Mouse (Mus musculus): ENCODE data around the gene Svs5. TPM values are rescaled to one million over a fixed set of nuclear protein-coding genes. Genes with fewer than 3 reads are reported as not detected.

Svs5 gene
- total RNA-seq, 1 experiment from 2014 or later, result not detected

DNA sequence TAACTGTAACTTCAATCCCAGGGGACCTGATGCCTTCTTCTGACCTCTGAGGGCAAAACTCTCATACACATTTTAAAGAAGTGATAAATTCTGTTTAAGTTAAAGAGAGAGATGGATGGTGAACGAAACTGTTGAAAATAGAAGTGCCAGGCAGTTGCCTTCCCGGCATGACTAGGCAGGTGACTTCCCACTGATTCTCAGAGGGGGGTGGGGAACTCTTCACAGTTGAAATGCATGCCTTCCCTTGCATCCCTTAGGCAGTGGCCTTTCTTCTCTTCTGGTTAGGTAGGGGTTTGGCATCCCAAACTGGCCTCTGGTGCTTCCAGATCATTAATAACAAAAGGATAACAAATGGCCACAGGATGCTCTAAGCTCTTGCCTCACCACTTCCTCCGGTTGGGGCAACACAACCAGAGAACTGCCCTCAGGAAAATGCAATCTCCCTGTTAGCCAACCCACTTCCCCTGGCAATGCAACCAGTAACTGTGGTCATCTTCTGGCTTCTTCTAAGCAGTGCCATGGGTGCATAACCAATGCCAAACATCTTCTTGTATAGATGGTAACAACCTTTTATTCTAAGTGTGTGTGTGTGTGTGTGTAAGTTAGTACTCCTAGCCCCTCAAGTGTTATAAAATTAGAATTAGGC is 40.0 kb downstream of the Svs5 start:
- peak; percentile 91 for ATAC-seq (replicated peaks; ENCODE audit: insufficient number of reproducible peaks, low FRiP score, low TSS enrichment, poor library complexity, severe bottlenecking)

DNA sequence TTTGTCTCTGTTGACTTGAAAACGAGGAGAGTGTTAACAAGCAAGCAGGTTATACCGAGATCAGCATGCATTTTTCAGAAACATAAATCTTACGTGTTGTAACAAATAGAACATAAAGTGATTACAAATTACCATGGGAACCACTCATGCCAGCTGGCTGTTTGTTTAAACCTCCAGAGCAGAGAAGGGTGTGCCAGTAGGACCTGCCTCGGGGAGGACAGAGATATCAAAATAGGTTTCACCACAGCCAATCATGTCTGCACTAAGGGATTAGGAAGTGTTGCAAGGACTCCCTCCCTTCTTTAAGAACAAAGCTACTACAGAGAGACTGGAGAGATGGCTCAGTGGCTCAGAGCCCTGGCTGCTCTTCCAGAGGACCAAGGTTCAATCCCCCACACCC is 40.6 kb downstream of the Svs5 start:
- ATAC-seq (replicated peaks; ENCODE audit: insufficient number of reproducible peaks, low FRiP score, low TSS enrichment, poor library complexity, severe bottlenecking), result no peak

DNA sequence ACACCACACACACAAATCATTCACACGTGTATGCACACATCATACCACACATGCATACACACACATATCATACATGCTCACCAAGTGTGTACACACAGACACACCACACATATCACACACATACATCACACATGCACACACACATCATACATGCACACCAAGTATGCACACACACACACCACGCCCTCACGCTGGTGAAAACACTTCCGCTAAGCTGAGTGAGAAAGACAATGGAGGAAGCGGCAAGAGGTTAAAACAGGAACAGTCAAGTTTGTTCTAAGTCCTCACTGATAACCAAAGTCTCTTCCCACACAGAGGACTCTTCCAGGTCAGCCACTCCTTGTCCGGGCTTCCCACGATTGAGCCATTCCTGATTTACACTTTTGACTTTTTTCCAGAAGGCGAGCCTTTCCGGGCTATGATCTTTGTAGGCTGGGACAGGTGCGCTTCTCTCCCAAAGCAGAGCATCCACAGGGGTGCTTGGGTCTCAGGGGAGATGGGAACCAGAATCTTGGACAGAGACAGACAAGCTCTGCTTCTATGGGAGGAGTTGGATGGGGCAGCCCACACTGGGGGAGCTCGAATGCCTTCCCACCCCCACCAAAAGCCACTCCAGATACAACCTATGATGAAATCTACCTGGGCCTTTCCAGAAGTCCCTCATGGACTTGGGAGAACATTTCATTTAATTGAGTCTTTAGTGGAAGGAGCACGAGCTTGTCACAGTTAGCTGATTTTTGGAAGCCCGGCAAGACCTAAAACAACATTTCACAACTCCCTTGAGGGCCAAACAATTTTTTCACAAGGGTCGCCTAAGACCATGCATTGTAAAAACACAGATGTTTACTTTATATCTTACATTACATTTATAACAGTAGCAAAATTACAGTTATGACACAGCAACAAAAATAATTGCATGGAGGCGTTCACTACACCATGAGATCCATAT is 45.2 kb downstream of the Svs5 start:
- ATAC-seq (replicated peaks; ENCODE audit: insufficient number of reproducible peaks, low FRiP score, low TSS enrichment, poor library complexity, severe bottlenecking), result peak; percentile 59

DNA sequence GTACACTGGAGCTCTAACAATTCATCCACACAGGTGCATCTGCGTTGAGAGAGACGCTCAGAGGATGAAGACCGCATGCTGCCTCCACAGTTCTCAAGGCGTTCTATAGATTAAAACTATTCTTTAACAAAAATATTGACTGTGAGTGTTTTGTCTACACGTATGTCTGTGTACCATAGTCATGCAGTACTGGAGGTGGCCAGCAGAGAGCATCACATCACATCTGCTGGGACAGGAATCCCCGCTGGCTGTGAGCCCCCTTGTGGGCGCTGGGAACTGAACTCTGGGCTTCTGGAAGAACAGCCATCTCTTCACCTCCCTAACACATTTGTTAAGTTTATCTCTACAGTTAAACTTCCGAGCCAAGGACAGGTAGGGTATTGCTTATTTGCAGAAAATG is 49.2 kb downstream of the Svs5 start:
- no peak for ATAC-seq (replicated peaks; ENCODE audit: insufficient number of reproducible peaks, low FRiP score, low TSS enrichment, poor library complexity, severe bottlenecking)

DNA sequence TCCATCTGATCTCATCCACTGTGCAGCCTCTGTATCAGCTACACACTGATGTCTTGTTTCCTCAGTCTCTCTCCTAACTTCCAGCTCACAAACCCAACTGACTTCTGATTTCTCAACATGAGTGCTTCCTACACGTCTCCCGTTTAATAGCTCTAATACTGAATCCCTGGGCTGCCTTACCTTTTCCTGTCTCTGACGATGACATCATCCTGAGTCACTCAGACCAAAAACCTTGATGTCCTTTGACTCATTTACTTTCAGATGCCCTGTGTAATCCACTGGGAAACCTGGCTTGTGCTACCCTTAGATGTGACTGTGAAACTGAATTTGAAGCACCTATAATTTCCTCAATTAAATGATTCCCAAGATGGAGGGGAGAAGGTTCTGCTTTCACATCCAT is 50.4 kb downstream of the Svs5 start:
- no peak for ATAC-seq (replicated peaks; ENCODE audit: insufficient number of reproducible peaks, low FRiP score, low TSS enrichment, poor library complexity, severe bottlenecking)

Other genes starting within 250 kb of the Svs5 start
- gene Kcns1, start 161.6 kb upstream of the Svs5 start, total RNA-seq (2017), result not detected in 3 replicates
- not detected in 3 replicates for gene Wfdc5, start 150.0 kb upstream of the Svs5 start, total RNA-seq (2017)
- not detected in 3 replicates for gene Wfdc12, start 142.1 kb upstream of the Svs5 start, total RNA-seq (2017)
- gene Wfdc15a, start 132.6 kb upstream of the Svs5 start, total RNA-seq (2017), result not detected in 3 replicates
- gene Wfdc15b, start 111.1 kb upstream of the Svs5 start, total RNA-seq (2017), result not detected in 3 replicates
- gene Svs2, start 94.3 kb upstream of the Svs5 start, total RNA-seq (2017), result 1.1 to 1.6 TPM in 2 of 3 replicates, not detected in the other
- gene Svs3b, start 76.1 kb upstream of the Svs5 start, total RNA-seq (2017), result not detected in 3 replicates
- gene Svs4, start 54.3 kb upstream of the Svs5 start, total RNA-seq (2017), result not detected in 3 replicates
- gene Svs3a, start 43.5 kb upstream of the Svs5 start, total RNA-seq (2017), result not detected in 3 replicates
- gene Svs6, start 16.0 kb upstream of the Svs5 start, total RNA-seq (2017), result not detected in 3 replicates
- 7.4 to 25.2 TPM (median 20.6 TPM) in 3 replicates for gene Slpi, start 56.4 kb downstream of the Svs5 start, total RNA-seq (2017)
- not detected in 3 replicates for gene Rbpjl, start 70.4 kb downstream of the Svs5 start, total RNA-seq (2017)
- gene Matn4, start 72.4 kb downstream of the Svs5 start, total RNA-seq (2017), result not detected in 3 replicates
- gene Sdc4, start 111.1 kb downstream of the Svs5 start, total RNA-seq (2017), result 14.1 to 26.0 TPM (median 16.6 TPM) in 3 replicates
- gene Sys1, start 124.2 kb downstream of the Svs5 start, total RNA-seq (2017), result 17.0 to 30.1 TPM (median 24.9 TPM) in 3 replicates
- gene Gm20458, start 128.2 kb downstream of the Svs5 start, total RNA-seq (2017), result 4.9 TPM in 1 of 3 replicates, not detected in the others
- gene Trp53tg5, start 141.0 kb downstream of the Svs5 start, total RNA-seq (2017), result 0.68 TPM in 1 of 3 replicates, not detected in the others
- 3.1 to 12.6 TPM (median 7.4 TPM) in 3 replicates for gene Dbndd2, start 153.4 kb downstream of the Svs5 start, total RNA-seq (2017)
- gene Pigt, start 164.8 kb downstream of the Svs5 start, total RNA-seq (2017), result 12.6 to 37.4 TPM (median 13.3 TPM) in 3 replicates
- 1.4 TPM in 1 of 3 replicates, not detected in the others for gene Wfdc2, start 229.7 kb downstream of the Svs5 start, total RNA-seq (2017)
- gene Spint3, start 240.7 kb downstream of the Svs5 start, total RNA-seq (2017), result not detected in 3 replicates

Measured in monocyte, adult 5-6 weeks (primary cell).